ENCODE assay signal across 8 mouse cellular contexts in the genomic region with DNA sequence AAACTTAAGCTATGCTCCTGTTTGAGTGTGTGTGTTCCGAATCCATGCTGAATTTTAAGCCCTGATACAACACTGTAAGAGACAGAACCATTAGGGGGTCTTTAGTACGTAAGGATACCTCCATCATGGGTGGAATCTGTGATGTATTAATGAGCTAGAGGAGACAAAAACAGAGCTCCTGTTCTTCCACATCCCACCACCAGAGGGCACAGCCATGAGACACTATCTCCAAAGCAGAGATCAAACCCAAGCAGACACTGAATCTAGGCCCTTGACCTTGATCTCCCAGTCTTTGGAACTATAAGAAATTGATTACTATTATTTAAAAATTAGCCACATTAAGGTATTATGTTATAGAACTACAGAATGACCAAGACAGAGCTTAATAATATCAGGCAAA.
DNase-seq lines count a peak whose midpoint lies in the region; ATAC-seq and TF ChIP-seq lines count a peak whose summit lies in the region.
"Had no signal": no experiment of that assay in that cellular context is flagged by ENCODE, and none has a peak within 500 bp of the region (broad histone marks: within the 10 kb centered on the region; RNA-seq: fewer than 3 reads in every experiment).

No protein-coding gene starts in this region.

- DNase-seq in hindbrain, embryonic 10.5 days (ENCODE audit: low spot score): peak; percentile 30
- peak; percentile 17 for DNase-seq in right cerebral cortex, postnatal 4 days
- no peak for DNase-seq in right cerebral cortex, adult 18-20 months
- peak; percentile 37 for DNase-seq in brain, embryonic 14.5 days (ENCODE audit: low read depth)
- peak; percentile 14 to 69 for DNase-seq in kidney, postnatal 36 days
- no peak for DNase-seq in ovary, adult 18-20 months (ENCODE audit: low spot score)

- ATAC-seq in hindbrain, embryonic 16.5 days: no peak

- H3K4me3 ChIP-seq in hindbrain, embryonic 10.5 days: no peak overlapping the region
- H3K4me3 ChIP-seq in hindbrain, embryonic 16.5 days (ENCODE audit: low read length): no peak overlapping the region
- H3K4me3 ChIP-seq: embryonic facial prominence, embryonic 13.5 days had no signal

- H3K27me3 ChIP-seq in hindbrain, embryonic 10.5 days (ENCODE audit: insufficient read depth, poor library complexity, severe bottlenecking): no peaks in the 10 kb centered on the region
- H3K27me3 ChIP-seq in hindbrain, embryonic 16.5 days (replicated peaks; ENCODE audit: control insufficient read depth, insufficient read depth, low read length): no peaks in the 10 kb centered on the region
- H3K27me3 ChIP-seq: embryonic facial prominence, embryonic 13.5 days had no signal

- H3K36me3 ChIP-seq in hindbrain, embryonic 10.5 days: no peaks in the 10 kb centered on the region
- H3K36me3 ChIP-seq in hindbrain, embryonic 16.5 days (ENCODE audit: control insufficient read depth, insufficient read depth, low read length): no peaks in the 10 kb centered on the region
- H3K36me3 ChIP-seq: embryonic facial prominence, embryonic 13.5 days had no signal

- peak; percentile 62; the same call in 1 of the 2 replicates for TF ChIP-seq CTCF in brain, embryonic 14.5 days (IDR thresholded peaks at IDR 0.05; ENCODE audit: borderline replicate concordance, extremely low read depth, insufficient read depth, insufficient read length)

- no peaks in the 10 kb centered on the region for H3K9me3 ChIP-seq in hindbrain, embryonic 10.5 days
- no peaks in the 10 kb centered on the region for H3K9me3 ChIP-seq in hindbrain, embryonic 16.5 days (ENCODE audit: control insufficient read depth, low read length)
- H3K9me3 ChIP-seq: embryonic facial prominence, embryonic 13.5 days had no signal

- H3K27ac ChIP-seq in hindbrain, embryonic 10.5 days: no peak overlapping the region
- H3K27ac ChIP-seq in hindbrain, embryonic 16.5 days (ENCODE audit: low read depth, low read length): no peak overlapping the region
- H3K27ac ChIP-seq: embryonic facial prominence, embryonic 13.5 days had no signal

- no peak for TF ChIP-seq POLR2A in brain, embryonic 14.5 days (IDR thresholded peaks at IDR 0.05; ENCODE audit: borderline replicate concordance, extremely low read depth, insufficient read depth, insufficient read length, poor library complexity, severe bottlenecking)

- no peak overlapping the region for H3K9ac ChIP-seq in hindbrain, embryonic 16.5 days (ENCODE audit: low read depth, low read length)
- H3K9ac ChIP-seq: embryonic facial prominence, embryonic 13.5 days had no signal

- no peak overlapping the region for H3K4me2 ChIP-seq in hindbrain, embryonic 16.5 days (ENCODE audit: low read length)
- H3K4me2 ChIP-seq: embryonic facial prominence, embryonic 13.5 days had no signal

- H3K4me1 ChIP-seq in hindbrain, embryonic 10.5 days (replicated peaks): no peaks in the 10 kb centered on the region
- H3K4me1 ChIP-seq in hindbrain, embryonic 16.5 days (ENCODE audit: control insufficient read depth, insufficient read depth, low read depth, low read length): no peaks in the 10 kb centered on the region
- H3K4me1 ChIP-seq: embryonic facial prominence, embryonic 13.5 days had no signal

- WGBS in hindbrain, embryonic 10.5 days: 45% methylated on average over 2 of the region's 2 CpGs
- WGBS in hindbrain, embryonic 16.5 days: 52% methylated on average over 2 of the region's 2 CpGs

Comparison
In these comparisons a context has a peak if more than half of its experiments do, and no peak if none do; other contexts are left out.
1. DNase-seq: peak in hindbrain, embryonic 10.5 days (single experiment), right cerebral cortex, postnatal 4 days (single experiment), brain, embryonic 14.5 days (single experiment) and kidney, postnatal 36 days (2 of 2); none in right cerebral cortex, adult 18-20 months (single experiment) and ovary, adult 18-20 months (single experiment).